Mouse (Mus musculus) kidney, adult 2 months (tissue): ENCODE results near the gene Scrg1.

Experiments
- CTCF ChIP-seq: fragments of 200-500 bp; conservative IDR thresholded peaks from 2 replicates; pipeline ENCODE4 v1.5.1; 2011; ENCODE audit warnings: low read depth, mild to moderate bottlenecking, control low read depth, low read length, moderate library complexity, mixed read lengths; ENCODE audit not compliant: insufficient read depth, insufficient read length
- POLR2A ChIP-seq: fragments of 200-500 bp; IDR thresholded peaks from one replicate; pipeline ENCODE4 v1.6.1; 2011; ENCODE audit warnings: low read depth, low read length, control low read depth

DNA sequence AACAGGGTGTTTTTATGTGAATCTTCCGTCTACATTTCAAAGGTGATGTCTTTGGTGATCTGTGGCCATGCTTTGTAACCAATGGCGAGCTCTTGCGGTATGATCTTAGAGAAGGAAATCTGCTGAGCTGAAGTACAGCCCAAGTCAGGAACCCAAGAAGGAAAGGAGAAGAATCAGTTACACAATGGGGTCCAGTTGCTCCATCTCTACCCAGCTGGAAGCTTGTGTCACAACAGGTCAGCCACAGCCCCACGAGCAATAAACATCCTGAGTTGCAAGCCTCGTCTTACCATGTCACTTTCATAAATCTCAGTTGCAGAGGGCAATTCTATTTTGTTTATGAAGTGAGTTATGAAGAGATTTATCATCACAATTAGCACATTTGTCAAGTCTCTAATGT, 22.9 kb upstream of the Scrg1 start:
- TF ChIP-seq POLR2A = no peak
- TF ChIP-seq CTCF = no peak
